Mouse (Mus musculus) bone marrow macrophage, adult 2 months (primary cell): ENCODE measurements around the gene Cend1.

Experiments
- CTCF ChIP-seq: IDR thresholded peaks from 2 replicates; pipeline ENCODE4 v1.5.1; 2012; ENCODE audit warnings: low read depth, mild to moderate bottlenecking, low read length, moderate library complexity
- POLR2A ChIP-seq: IDR thresholded peaks from 2 replicates; pipeline ENCODE4 v1.6.1; 2012; ENCODE audit warnings: mild to moderate bottlenecking, low read depth, low read length, borderline replicate concordance

- TF ChIP-seq CTCF (no peak), POLR2A (no peak)
Measured at GRCm38 (mm10) chr7:141469901-141470636, 40.8 kb upstream of the Cend1 start.
